Mouse (Mus musculus) megakaryocyte, embryonic 14.5 days (primary cell): ENCODE results near the gene Gpld1.

Source experiments
- FLI1 ChIP-seq: IDR thresholded peaks from 2 replicates; pipeline ENCODE4 v1.6.1; 2012; ENCODE audit warnings: low read length, inconsistent platforms, mixed read lengths
- GATA1 ChIP-seq: IDR thresholded peaks from 3 replicates; pipeline ENCODE4 v1.6.1; 2012; ENCODE audit warnings: mixed read lengths, low read length, inconsistent platforms, borderline replicate concordance

DNA sequence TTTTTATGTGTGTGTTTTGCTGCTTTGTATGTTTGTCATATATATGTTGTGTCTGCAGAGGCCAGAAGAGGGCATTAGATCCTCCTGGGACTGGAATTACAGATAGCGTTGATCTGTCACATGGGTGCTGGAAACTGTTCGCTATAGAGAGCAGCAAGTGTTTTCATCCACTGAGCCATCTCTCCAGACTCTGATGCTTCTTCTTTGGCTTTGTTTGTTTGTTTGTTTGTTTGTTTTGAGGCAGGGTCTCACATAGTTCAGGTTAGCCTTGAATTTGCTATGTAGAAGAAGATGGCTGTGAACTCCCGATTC, 84.1 kb downstream of the Gpld1 start:
- no peak for TF ChIP-seq GATA1
- TF ChIP-seq FLI1: no peak
